Mouse (Mus musculus) liver, embryonic 14.5 days (tissue): ENCODE measurements around the gene Krtap4-6.

Experiments used
- CTCF ChIP-seq: IDR thresholded peaks from 2 replicates; pipeline ENCODE4 v1.5.1; 2016; ENCODE audit warnings: antibody characterized with exemption, low read depth, control low read depth
- EP300 ChIP-seq: IDR thresholded peaks from 2 replicates; pipeline ENCODE4 v1.6.1; 2016; ENCODE audit warnings: antibody characterized with exemption, low read depth

- TF ChIP-seq CTCF: no peak
- TF ChIP-seq EP300: no peak
These were observed 37.6 kb downstream of the Krtap4-6 start, which contains the start of gene Krtap4-1 for GRCm38 (mm10) chr11:99628138-99628537.
